Mouse (Mus musculus): Measurements from ENCODE around the gene Esp22.
"Not testable (repeated sequence)": the region's sequence is repeated elsewhere in the genome, so short reads cannot be mapped to it uniquely, and the experiment has no call there.

Esp22 gene

DNA sequence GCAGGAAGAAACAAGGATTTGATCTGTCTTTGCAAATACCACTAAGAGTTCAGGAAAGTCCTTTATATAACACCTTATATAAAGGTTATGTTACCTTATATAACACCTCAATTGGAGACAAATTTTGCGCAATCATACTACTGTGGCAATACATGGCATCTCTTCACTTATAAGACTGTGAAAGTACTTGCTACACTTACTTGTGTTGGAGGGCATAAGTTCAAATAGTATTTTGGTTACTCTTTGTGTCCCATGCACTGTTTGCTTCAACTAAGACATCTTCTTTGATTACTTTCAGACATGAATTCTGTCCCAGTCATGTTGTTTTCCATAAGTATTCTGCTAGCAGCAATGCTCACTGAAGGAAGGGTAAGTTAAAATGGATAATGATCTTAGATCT lies at the start of gene Esp22:
Gene Esp22 (plus strand): TSS at position 301 of the 400 bp plus-strand sequence.
- no peak for DNase-seq

DNA sequence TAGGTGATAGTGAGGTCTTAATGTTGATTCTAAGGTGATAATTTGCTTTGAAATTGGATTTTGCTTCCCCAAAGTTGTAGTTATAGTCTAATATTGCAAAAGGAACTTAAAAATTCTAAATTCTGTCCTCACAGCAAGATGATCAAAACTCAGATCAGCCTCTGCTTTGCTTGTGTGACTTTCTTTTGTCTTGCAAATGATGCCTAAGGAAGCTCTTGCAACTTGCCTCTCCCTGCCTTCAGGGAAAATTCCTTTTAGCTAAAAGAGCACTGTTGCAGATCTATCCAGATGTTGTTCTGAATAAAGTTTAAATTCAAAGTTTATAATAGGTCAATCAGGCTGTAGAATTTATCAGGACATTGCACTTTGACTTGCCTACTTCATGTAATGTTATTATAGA lies 31.5 kb upstream of the Esp22 start:
- no peak for DNase-seq

DNA sequence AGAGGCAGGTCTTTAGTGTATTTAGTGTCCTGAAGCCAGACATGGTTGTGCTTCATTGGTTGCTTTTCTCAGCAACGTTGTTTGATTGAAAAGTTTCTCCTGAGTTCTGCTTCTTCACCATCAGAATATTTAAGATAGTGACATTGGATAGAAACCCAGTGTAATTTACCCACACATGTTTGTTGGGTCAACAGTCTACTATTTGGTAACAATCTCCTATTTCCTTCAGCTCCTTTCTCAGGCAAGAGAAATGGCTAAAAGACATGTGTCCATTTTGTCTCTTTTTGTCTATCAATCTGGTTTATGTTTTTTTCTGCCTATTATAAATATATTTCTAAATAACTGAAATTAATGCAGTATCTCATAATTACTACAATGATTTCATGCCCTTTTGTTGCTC lies 18.2 kb upstream of the Esp22 start, which contains the start of gene Esp23:
Gene Esp23 (minus strand): TSS at position 101 of the 400 bp plus-strand sequence.
- no peak for DNase-seq

DNA sequence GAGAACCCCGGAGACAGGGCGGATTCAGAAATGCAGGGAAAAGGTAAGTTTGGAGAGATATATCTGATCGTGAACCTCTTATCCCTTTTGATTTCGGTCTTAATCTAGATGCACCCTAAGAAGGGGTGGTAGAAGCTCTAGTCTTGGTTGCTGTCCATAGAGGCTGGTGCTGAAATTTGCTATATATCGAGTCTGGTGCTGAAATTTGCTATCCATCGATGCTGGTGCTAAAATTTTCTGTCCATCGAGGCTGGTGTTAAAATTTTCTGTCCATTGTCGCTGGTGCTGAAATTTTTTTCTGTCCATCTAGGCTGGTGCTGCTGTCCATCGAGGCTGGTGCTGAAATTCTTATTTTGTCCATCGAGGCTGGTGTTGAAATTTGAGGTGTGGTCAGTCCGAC lies 12.0 kb downstream of the Esp22 start:
- DNase-seq: not testable (repeated sequence)

DNA sequence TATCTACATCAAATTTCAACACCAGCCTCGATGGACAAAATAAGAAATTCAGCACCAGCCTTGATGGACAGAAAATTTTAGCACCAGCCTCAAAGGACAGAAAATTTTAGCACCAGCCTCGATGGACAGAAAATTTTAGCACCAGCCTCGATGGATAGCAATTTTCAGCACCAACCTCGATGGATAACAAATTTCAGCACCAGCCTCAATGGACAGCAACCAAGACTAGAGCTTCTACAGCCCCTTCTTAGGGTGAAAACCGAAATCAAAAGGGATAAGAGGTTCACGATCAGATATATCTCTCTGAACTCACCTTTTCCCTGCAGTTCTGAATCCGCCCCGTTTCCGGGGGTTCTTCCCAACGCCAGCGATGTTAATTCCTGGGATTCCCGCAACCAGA lies 34.0 kb downstream of the Esp22 start:
- DNase-seq: not testable (repeated sequence)

Data from kidney, postnatal 25 days (tissue).